Mouse (Mus musculus) neural tube, embryonic 14.5 days (tissue): ENCODE data around the gene Iqcf3. TPM values are rescaled to one million over a fixed set of nuclear protein-coding genes. Genes with fewer than 3 reads are reported as not detected.

Source experiments
- ATAC-seq: fragments of 200-750 bp; cut with Nextera tagmentation; 2 replicates; pipeline ENCODE4 v1.8.0; 2017; ENCODE audit warnings: low read depth, mild to moderate bottlenecking, moderate TSS enrichment, moderate library complexity
- H3K27ac ChIP-seq: fragments of 300-500 bp; sonication (generic); 2 replicates; pipeline ENCODE4 v1.5.1; 2014; ENCODE audit warnings: low read depth, mild to moderate bottlenecking, control low read depth, low read length, moderate library complexity, mixed read lengths
- H3K27me3 ChIP-seq: fragments of 300-500 bp; sonication (generic); 2 replicates; pipeline ENCODE4 v1.6.1; 2014; ENCODE audit warnings: low read length; ENCODE audit not compliant: control insufficient read depth, insufficient read depth
- H3K36me3 ChIP-seq: fragments of 300-500 bp; sonication (generic); 2 replicates; pipeline ENCODE4 v1.6.1; 2014; ENCODE audit warnings: low read length, mixed read lengths; ENCODE audit not compliant: control insufficient read depth, insufficient read depth
- H3K4me1 ChIP-seq: fragments of 300-500 bp; sonication (generic); 2 replicates; pipeline ENCODE4 v1.6.1; 2014; ENCODE audit warnings: low read length; ENCODE audit not compliant: control insufficient read depth, insufficient read depth
- H3K4me2 ChIP-seq: fragments of 300-500 bp; sonication (generic); 2 replicates; pipeline ENCODE4 v1.6.1; 2014; ENCODE audit warnings: mild to moderate bottlenecking, low read depth, low read length, control low read depth
- H3K4me3 ChIP-seq: fragments of 300-500 bp; sonication (generic); 2 replicates; pipeline ENCODE4 v1.5.1; 2014; ENCODE audit warnings: low read depth, low read length, control low read depth, mixed read lengths
- H3K9ac ChIP-seq: fragments of 300-500 bp; sonication (generic); replicated peaks from 2 replicates; pipeline ENCODE4 v1.6.1; 2014; ENCODE audit warnings: low read depth, mild to moderate bottlenecking, control low read depth, low read length, mixed read lengths
- H3K9me3 ChIP-seq: fragments of 300-500 bp; sonication (generic); 2 replicates; pipeline ENCODE4 v1.6.1; 2016; ENCODE audit warnings: low read length; ENCODE audit not compliant: control insufficient read depth
- WGBS: fragments of 180-500 bp; shearing (Covaris S2); extraction: QIAGEN DNeasy Blood & Tissue Kit; methylation state at CpG from one replicate; pipeline ENCODE4 v1.1.7; 2014; 5-methylcytosine and 5-hydroxymethylcytosine counted together
- polyA plus RNA-seq: library from polyadenylated mRNA; unstranded; fragments of >200 nt; fragmentation: Nextera tagmentation; extraction: Ambion mirVana; gene quantifications from 2 replicates; pipeline ENCODE4 v1.2.1, GENCODE M21; 2014

The Iqcf3 gene
- polyA plus RNA-seq, 1 experiment from 2014 or later: not detected

- H3K4me1 ChIP-seq: no peaks in the 10 kb centered on the region
- 76% methylated on average over 10 of the region's 10 CpGs for WGBS
- no peak overlapping the region for H3K9ac ChIP-seq
- H3K4me2 ChIP-seq: no peak overlapping the region
- no peaks in the 10 kb centered on the region for H3K9me3 ChIP-seq
- ATAC-seq: no peak
- H3K27ac ChIP-seq: no peak overlapping the region
- H3K4me3 ChIP-seq: no peak overlapping the region
- H3K36me3 ChIP-seq: peaks cover 10% of the 10 kb centered on the region
- H3K27me3 ChIP-seq: no peaks in the 10 kb centered on the region
Observed at GRCm38 (mm10) chr9:106485076-106485475, 76.4 kb downstream of the Iqcf3 start.

GRCm38 (mm10) chr9:106483606-106484005 lies 77.8 kb downstream of the Iqcf3 start:
- Histone ChIP-seq H3K4me1 (no peaks in the 10 kb centered on the region), H3K36me3 (peaks cover 10% of the 10 kb centered on the region), H3K4me2 (no peak overlapping the region), H3K27ac (no peak overlapping the region), H3K9ac (no peak overlapping the region), H3K27me3 (no peaks in the 10 kb centered on the region), H3K9me3 (no peaks in the 10 kb centered on the region), H3K4me3 (no peak overlapping the region)
- ATAC-seq: no peak
- 95% methylated on average over 17 of the region's 17 CpGs for WGBS

- Histone ChIP-seq H3K4me3 (no peak overlapping the region), H3K36me3 (peaks cover 10% of the 10 kb centered on the region), H3K9me3 (no peaks in the 10 kb centered on the region), H3K27ac (no peak overlapping the region), H3K4me1 (peaks cover 1% of the 10 kb centered on the region), H3K9ac (no peak overlapping the region), H3K27me3 (no peaks in the 10 kb centered on the region), H3K4me2 (no peak overlapping the region)
- WGBS: 94% methylated on average over 10 of the region's 10 CpGs
- no peak for ATAC-seq
Observed at GRCm38 (mm10) chr9:106483136-106483535, 78.3 kb downstream of the Iqcf3 start.

GRCm38 (mm10) chr9:106482578-106483115 lies 78.8 kb downstream of the Iqcf3 start:
- Histone ChIP-seq H3K4me3 (no peak overlapping the region), H3K4me2 (no peak overlapping the region), H3K9ac (no peak overlapping the region), H3K36me3 (peaks cover 10% of the 10 kb centered on the region), H3K9me3 (no peaks in the 10 kb centered on the region), H3K4me1 (peaks cover 6% of the 10 kb centered on the region), H3K27me3 (no peaks in the 10 kb centered on the region), H3K27ac (no peak overlapping the region)
- ATAC-seq: no peak
- WGBS: 92% methylated on average over 17 of the region's 17 CpGs

GRCm38 (mm10) chr9:106481676-106482075 lies 79.8 kb downstream of the Iqcf3 start:
- Histone ChIP-seq H3K4me1 (peaks cover 6% of the 10 kb centered on the region), H3K27me3 (no peaks in the 10 kb centered on the region), H3K9me3 (no peaks in the 10 kb centered on the region), H3K4me2 (no peak overlapping the region), H3K9ac (no peak overlapping the region), H3K4me3 (no peak overlapping the region), H3K27ac (no peak overlapping the region), H3K36me3 (peaks cover 10% of the 10 kb centered on the region)
- 97% methylated on average over 13 of the region's 13 CpGs for WGBS
- no peak for ATAC-seq

- H3K4me1 ChIP-seq: peaks cover 6% of the 10 kb centered on the region
Observed at GRCm38 (mm10) chr9:106481075-106481474, 80.4 kb downstream of the Iqcf3 start.

GRCm38 (mm10) chr9:106480541-106480940 lies 80.9 kb downstream of the Iqcf3 start:
- H3K27ac ChIP-seq: no peak overlapping the region
- H3K9ac ChIP-seq: no peak overlapping the region
- H3K4me2 ChIP-seq: no peak overlapping the region
- 92% methylated on average over 7 of the region's 7 CpGs for WGBS
- peaks cover 6% of the 10 kb centered on the region for H3K4me1 ChIP-seq
- no peaks in the 10 kb centered on the region for H3K27me3 ChIP-seq
- H3K4me3 ChIP-seq: no peak overlapping the region
- no peaks in the 10 kb centered on the region for H3K9me3 ChIP-seq
- H3K36me3 ChIP-seq: peaks cover 10% of the 10 kb centered on the region
- no peak for ATAC-seq

More at GRCm38 (mm10) chr9:106481075-106481474, 80.4 kb downstream of the Iqcf3 start:
- ATAC-seq: no peak
- Histone ChIP-seq H3K9me3 (no peaks in the 10 kb centered on the region), H3K9ac (no peak overlapping the region), H3K4me3 (no peak overlapping the region), H3K27me3 (no peaks in the 10 kb centered on the region), H3K4me2 (no peak overlapping the region), H3K27ac (no peak overlapping the region), H3K36me3 (peaks cover 10% of the 10 kb centered on the region)
- WGBS: 94% methylated on average over 15 of the region's 15 CpGs

GRCm38 (mm10) chr9:106478101-106478500 lies 83.3 kb downstream of the Iqcf3 start:
- no peak for ATAC-seq
- WGBS: 85% methylated on average over 9 of the region's 9 CpGs
- H3K4me3 ChIP-seq: peak overlapping the region; percentile 62
- H3K36me3 ChIP-seq: peaks cover 7% of the 10 kb centered on the region; the same call in 1 of the 2 replicates
- peak overlapping the region; percentile 87 for H3K4me2 ChIP-seq
- no peaks in the 10 kb centered on the region for H3K9me3 ChIP-seq
- no peaks in the 10 kb centered on the region for H3K27me3 ChIP-seq
- H3K4me1 ChIP-seq: peaks cover 9% of the 10 kb centered on the region
- peak overlapping the region; percentile 57 for H3K9ac ChIP-seq
- no peak overlapping the region for H3K27ac ChIP-seq

GRCm38 (mm10) chr9:106477649-106478048 lies 83.8 kb downstream of the Iqcf3 start:
- Histone ChIP-seq H3K9me3 (no peaks in the 10 kb centered on the region), H3K9ac (peak overlapping the region; percentile 57), H3K4me3 (peak overlapping the region; percentile 62), H3K4me2 (peak overlapping the region; percentile 87), H3K36me3 (peaks cover 7% of the 10 kb centered on the region; the same call in 1 of the 2 replicates), H3K27ac (no peak overlapping the region), H3K27me3 (no peaks in the 10 kb centered on the region), H3K4me1 (peaks cover 9% of the 10 kb centered on the region)
- no peak for ATAC-seq
- 5% methylated on average over 16 of the region's 16 CpGs for WGBS
